Mouse (Mus musculus) G1E-ER4 (cell line): ENCODE measurements around the gene Ppp1r11. TPM values are rescaled to one million over a fixed set of nuclear protein-coding genes. Genes with fewer than 3 reads are reported as not detected.

ENCODE experiments used
- GATA1 ChIP-seq: IDR thresholded peaks from one replicate; pipeline ENCODE4 v1.8.0; 2012; ENCODE audit warnings: low read length, inconsistent platforms
- polyA plus RNA-seq: library from polyadenylated mRNA; stranded (reverse); fragments of >175 nt; gene quantifications from 2 replicates; pipeline ENCODE4 v1.2.3, GENCODE M21; 2012

Ppp1r11 gene
- polyA plus RNA-seq, 1 experiment, result 252 TPM

- TF ChIP-seq GATA1, result no peak
These were observed 8.6 kb downstream of the Ppp1r11 start, which contains the start of gene Rnf39 for GRCm38 (mm10) chr17:36942791-36943471. Rnf39 (plus strand) TSS chr17:36942918.

- no peak for TF ChIP-seq GATA1
These were observed 9.2 kb downstream of the Ppp1r11 start for GRCm38 (mm10) chr17:36942391-36942790.

- no peak for TF ChIP-seq GATA1
These were observed 13.5 kb downstream of the Ppp1r11 start for GRCm38 (mm10) chr17:36938056-36938455.

DNA sequence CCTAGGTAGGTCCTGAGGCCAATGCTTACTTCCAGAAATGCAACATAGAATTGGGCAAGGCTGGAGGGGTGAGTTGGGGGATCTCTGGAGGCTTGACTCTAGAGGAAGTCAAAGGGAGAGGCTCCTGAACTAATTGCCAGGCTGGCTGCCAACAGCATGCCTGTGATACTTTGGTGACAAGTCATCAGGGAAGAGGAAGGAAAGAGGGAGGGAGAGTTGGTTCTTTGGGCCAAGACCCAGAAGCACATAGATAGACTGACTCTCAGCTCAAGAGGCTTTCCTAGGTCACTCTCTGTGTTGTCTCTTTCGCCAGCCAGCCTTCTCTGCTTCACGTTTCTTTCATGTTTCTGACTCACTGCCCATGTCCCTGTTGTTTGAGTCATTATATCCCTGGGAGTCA, 19.7 kb downstream of the Ppp1r11 start:
- no peak for TF ChIP-seq GATA1

DNA sequence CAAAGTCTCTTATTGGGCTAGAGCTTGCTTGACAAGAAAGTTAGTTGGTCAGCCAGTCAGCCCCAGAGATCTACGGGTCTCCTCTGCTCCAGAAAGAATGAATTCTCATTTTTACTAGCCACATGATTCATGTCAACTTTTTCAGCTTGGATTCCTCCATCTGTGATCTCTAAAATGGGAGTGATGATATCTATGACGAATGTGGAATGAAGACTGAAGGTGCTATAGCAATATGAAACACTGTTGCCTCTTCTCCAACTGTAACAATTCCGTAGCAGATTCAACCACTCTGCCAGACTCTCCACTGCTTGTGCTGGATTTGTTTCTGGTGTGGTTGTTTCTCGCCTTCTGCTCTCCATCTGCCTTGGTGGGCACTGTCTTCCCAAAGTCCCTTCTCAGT, 20.4 kb downstream of the Ppp1r11 start:
- no peak for TF ChIP-seq GATA1

- TF ChIP-seq GATA1, result no peak
These were observed 21.3 kb downstream of the Ppp1r11 start for GRCm38 (mm10) chr17:36930233-36930632.

- TF ChIP-seq GATA1, result no peak
These were observed 22.2 kb downstream of the Ppp1r11 start for GRCm38 (mm10) chr17:36929236-36929932.

GRCm38 (mm10) chr17:36927496-36928120, 23.9 kb downstream of the Ppp1r11 start:
- TF ChIP-seq GATA1, result no peak

GRCm38 (mm10) chr17:36923491-36923890, 28.1 kb downstream of the Ppp1r11 start:
- TF ChIP-seq GATA1, result no peak

DNA sequence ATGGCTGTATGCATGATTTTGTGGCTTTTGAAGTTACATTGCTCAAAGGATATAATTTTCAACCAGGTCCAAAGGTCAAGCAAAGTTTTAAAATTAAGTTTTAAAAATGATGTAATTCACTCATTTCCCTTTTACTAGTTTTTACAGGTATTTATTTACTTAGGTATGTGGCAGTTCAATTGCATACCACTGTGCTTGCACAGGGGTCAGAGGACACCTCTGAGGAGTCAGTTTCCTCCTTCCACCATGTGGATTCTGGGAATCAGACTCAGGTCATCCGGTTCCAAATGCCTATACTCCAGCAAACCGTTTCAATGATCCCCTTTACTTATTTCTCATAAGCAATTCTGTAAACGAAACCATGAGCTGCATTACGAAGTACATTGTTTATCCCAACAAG, 28.8 kb downstream of the Ppp1r11 start:
- TF ChIP-seq GATA1, result no peak

DNA sequence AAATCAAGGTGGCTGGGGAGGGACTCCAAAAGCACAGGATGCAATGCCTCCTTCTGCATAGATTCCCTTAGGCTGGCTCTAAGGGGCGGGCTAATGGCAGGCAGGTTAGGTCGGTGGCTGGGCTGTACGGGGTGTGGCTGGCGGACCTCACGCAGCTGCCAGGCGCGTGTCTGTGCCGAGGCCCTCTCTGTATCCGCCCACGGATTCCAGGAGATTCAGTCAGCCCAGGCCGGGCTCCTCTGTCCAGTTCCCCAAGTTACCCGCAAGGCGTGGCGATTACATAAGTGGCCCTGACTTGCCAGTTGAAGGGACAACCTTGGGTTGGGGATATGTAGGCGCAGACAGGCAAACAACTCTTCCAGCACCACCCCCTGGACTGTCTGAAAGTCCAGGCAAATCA, 31.3 kb downstream of the Ppp1r11 start:
- no peak for TF ChIP-seq GATA1

- no peak for TF ChIP-seq GATA1
These were observed 36.5 kb downstream of the Ppp1r11 start for GRCm38 (mm10) chr17:36915076-36915475.

DNA sequence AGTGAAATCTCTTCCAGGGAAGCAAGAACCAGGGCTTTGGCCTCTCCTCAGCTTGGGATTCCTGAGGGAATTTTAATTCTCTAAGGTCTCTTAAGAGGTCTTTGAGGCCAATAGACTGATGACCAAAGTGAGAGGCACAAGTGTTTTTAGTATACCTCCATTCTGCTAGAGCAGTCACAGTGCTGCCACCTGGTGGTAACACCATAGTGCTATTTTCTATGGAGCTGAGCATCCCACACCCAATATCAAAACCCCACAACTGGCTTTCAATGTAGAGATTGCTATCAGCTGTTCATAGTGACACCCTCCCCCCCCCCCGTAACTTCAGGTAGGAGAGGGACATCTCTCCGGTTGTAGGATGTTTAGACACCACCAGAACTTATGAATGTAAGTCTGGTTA, 37.4 kb downstream of the Ppp1r11 start:
- no peak for TF ChIP-seq GATA1

DNA sequence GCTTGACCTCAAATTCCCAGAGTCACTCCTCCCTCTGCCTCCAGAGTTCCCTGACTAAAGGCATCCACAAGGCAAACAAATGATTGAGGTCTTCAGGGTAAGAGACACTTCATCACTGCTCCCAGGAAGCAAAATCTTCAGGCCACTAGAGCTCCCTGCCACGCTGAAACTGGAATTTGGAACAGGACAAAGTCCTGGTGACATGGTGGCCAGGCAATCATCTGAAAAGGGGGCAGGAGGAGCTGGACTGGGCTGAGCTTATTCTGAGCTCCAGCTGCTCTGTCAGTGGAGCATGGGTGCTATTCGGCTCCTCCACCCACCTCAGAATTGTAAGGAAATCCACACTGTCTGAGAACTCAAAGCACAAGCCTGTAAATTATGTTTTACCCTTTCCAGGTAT, 39.5 kb downstream of the Ppp1r11 start:
- no peak for TF ChIP-seq GATA1

DNA sequence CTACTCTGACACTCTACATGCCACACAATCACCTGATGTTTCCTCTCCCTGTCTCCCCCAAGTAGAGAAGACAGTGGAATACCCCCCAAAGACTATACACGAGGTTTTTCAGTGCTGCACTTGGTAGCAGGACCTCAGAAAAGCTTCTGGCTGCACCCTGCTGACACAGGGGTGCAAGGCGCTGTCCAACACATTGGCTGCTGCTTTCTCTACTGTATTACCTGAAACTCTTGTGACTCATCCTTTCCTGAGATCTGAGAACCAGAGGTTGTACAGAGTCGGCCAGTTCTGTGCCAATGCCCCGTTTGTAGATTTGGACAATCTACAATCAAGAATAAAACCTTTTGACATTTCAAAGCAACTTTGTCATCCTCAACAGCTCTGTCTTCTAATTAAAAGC, 41.7 kb downstream of the Ppp1r11 start:
- no peak for TF ChIP-seq GATA1

GRCm38 (mm10) chr17:36908235-36908634, 43.3 kb downstream of the Ppp1r11 start:
- TF ChIP-seq GATA1, result no peak

- no peak for TF ChIP-seq GATA1
These were observed 47.9 kb downstream of the Ppp1r11 start for GRCm38 (mm10) chr17:36903651-36904050.
